Mouse (Mus musculus) heart, embryonic 14.5 days (tissue): ENCODE results near the gene Itpkc. TPM values are rescaled to one million over a fixed set of nuclear protein-coding genes. Genes with fewer than 3 reads are reported as not detected.

Experiments used
- ATAC-seq: fragments of 200-750 bp; cut with Nextera tagmentation; 2 replicates; pipeline ENCODE4 v1.8.0; 2017; ENCODE audit warnings: low read depth, moderate TSS enrichment; ENCODE audit not compliant: insufficient number of reproducible peaks, insufficient read depth, low FRiP score
- H3K27ac ChIP-seq, 2 experiments: fragments of 200-500 bp in 1 of 2; fragments of 300-500 bp in 1 of 2; sonication (generic) in 1 of 2; replicated peaks in 1 of 2; 2 replicates each; pipeline ENCODE4 v1.5.1; 2012 to 2014; ENCODE audit warnings: low read depth in 2 of 2, low read length in 2 of 2, control low read depth in 1 of 2, mild to moderate bottlenecking in 1 of 2, mixed read lengths in 1 of 2; ENCODE audit not compliant: control insufficient read depth in 1 of 2, insufficient read depth in 1 of 2
- H3K27me3 ChIP-seq: fragments of 300-500 bp; sonication (generic); 2 replicates; pipeline ENCODE4 v1.6.1; 2014; ENCODE audit warnings: mild to moderate bottlenecking, low read length, control low read depth; ENCODE audit not compliant: control insufficient read depth, insufficient read depth
- H3K36me3 ChIP-seq: fragments of 300-500 bp; sonication (generic); 2 replicates; pipeline ENCODE4 v1.6.1; 2014; ENCODE audit warnings: mild to moderate bottlenecking, control low read depth, low read length, mixed read lengths; ENCODE audit not compliant: control insufficient read depth, insufficient read depth
- H3K4me1 ChIP-seq, 2 experiments: fragments of 200-500 bp in 1 of 2; fragments of 300-500 bp in 1 of 2; sonication (generic) in 1 of 2; 2 replicates each; pipeline ENCODE4 v1.6.1; 2012 to 2014; ENCODE audit warnings: low read length in 2 of 2, control low read depth in 1 of 2, mixed read lengths in 1 of 2; ENCODE audit not compliant: control insufficient read depth in 2 of 2, insufficient read depth in 2 of 2
- H3K4me2 ChIP-seq: fragments of 300-500 bp; sonication (generic); 2 replicates; pipeline ENCODE4 v1.6.1; 2014; ENCODE audit warnings: mild to moderate bottlenecking, low read length
- H3K4me3 ChIP-seq, 2 experiments: fragments of 200-500 bp in 1 of 2; fragments of 300-500 bp in 1 of 2; sonication (generic) in 1 of 2; 2 replicates each; pipeline ENCODE4 v1.5.1; 2012 to 2014; ENCODE audit warnings: low read length in 2 of 2, mild to moderate bottlenecking in 2 of 2, control low read depth in 1 of 2, low read depth in 1 of 2, moderate library complexity in 1 of 2; ENCODE audit not compliant: control insufficient read depth in 1 of 2, insufficient read depth in 1 of 2
- H3K9ac ChIP-seq: fragments of 300-500 bp; sonication (generic); 2 replicates; pipeline ENCODE4 v1.6.1; 2014; ENCODE audit warnings: mild to moderate bottlenecking, low read length
- H3K9me3 ChIP-seq: fragments of 300-500 bp; sonication (generic); 2 replicates; pipeline ENCODE4 v1.6.1; 2016; ENCODE audit warnings: low read length, control low read depth; ENCODE audit not compliant: control insufficient read depth
- WGBS: fragments of 180-500 bp; shearing (Covaris S2); extraction: QIAGEN DNeasy Blood & Tissue Kit; methylation state at CpG from one replicate; pipeline ENCODE4 v1.1.7; 2014; 5-methylcytosine and 5-hydroxymethylcytosine counted together
- polyA plus RNA-seq: library from polyadenylated mRNA; unstranded; fragments of >200 nt; fragmentation: Nextera tagmentation; extraction: Ambion mirVana; gene quantifications from 2 replicates; pipeline ENCODE4 v1.2.1, GENCODE M21; 2014

The Itpkc gene
- polyA plus RNA-seq, 1 experiment from 2014 or later, result 3.8 TPM

DNA sequence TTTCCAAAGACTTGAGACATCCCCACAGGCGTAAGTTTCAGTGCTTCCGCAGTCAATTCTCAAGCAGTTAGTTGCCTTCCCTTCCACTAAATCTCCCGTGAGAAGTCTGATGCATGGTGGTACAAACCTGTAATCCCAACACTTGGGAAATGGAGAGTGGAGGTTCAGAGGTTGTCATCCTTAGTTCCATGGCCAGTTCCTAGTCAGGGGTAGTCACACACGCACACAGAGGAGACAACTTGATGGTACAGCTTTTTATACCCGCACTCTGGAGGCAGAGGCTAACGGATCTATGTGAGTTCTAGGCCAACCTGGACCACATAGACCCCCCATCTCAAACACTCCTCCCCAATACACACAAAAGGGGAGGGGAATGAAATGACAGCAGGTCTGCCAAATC is 404 bp upstream of the Itpkc start:
- Histone ChIP-seq H3K27ac (peak overlapping the region; percentile 61 to 82), H3K27me3 (no peaks in the 10 kb centered on the region), H3K4me1 (peaks cover 28 to 43% of the 10 kb centered on the region in 2 experiments), H3K9me3 (no peaks in the 10 kb centered on the region), H3K9ac (peak overlapping the region; percentile 83), H3K4me2 (peak overlapping the region; percentile 86), H3K4me3 (peak overlapping the region; percentile 75 to 84), H3K36me3 (no peaks in the 10 kb centered on the region)
- 14% methylated on average over 6 of the region's 6 CpGs for WGBS
- ATAC-seq, result no peak

DNA sequence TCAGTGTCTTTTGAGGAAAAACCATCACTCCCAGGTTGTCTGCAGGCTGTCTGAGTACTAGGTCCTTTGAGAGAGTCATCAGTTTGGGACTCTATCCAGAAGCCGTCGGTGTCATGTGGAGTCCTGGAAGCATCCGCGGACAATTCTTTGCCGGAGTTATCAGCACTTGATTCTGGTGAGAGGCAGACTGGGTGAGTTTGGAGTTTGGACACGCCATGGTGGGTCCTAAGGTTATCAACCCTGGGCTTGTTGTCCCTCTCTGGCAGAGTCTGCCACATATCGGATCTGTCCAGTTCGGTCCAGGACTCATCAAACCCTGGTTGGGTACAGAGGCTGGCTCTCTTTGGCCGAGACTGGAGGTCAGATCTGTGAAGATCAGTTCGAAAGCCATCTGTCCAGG is 785 bp downstream of the Itpkc start:
- Histone ChIP-seq H3K27me3 (no peaks in the 10 kb centered on the region), H3K4me1 (peaks cover 22 to 37% of the 10 kb centered on the region in 2 experiments), H3K4me2 (peak overlapping the region; percentile 86), H3K9me3 (no peaks in the 10 kb centered on the region), H3K27ac (peak overlapping the region; percentile 62 to 82; a peak in 3 of 4 replicates), H3K9ac (peak overlapping the region; percentile 83), H3K36me3 (no peaks in the 10 kb centered on the region), H3K4me3 (peak overlapping the region; percentile 75 to 84)
- 0% methylated on average over 10 of the region's 10 CpGs for WGBS
- no peak for ATAC-seq

DNA sequence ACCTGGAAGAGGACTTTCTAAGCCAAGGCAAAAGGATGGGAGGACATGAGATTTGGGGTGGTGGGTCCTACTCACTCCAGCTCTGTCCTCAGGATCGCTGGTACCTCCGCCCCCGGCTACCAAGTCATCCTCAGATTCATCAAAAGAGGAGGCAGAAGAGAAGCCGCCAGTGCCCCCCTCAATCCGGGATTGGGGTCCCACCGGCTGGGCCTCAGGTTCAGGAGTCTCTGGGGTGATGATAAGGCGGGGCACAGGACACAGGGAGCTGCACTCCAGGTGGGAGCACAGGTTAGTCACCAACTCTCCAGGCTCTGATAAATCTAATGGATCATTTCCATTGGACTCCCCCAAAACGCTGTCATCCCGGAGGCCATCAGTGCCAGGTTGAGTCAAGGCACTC is 1.2 kb downstream of the Itpkc start:
- H3K36me3 ChIP-seq, result no peaks in the 10 kb centered on the region
- H3K27me3 ChIP-seq, result no peaks in the 10 kb centered on the region
- H3K9ac ChIP-seq, result peak overlapping the region; percentile 83
- no peaks in the 10 kb centered on the region for H3K9me3 ChIP-seq
- H3K4me3 ChIP-seq, result peak overlapping the region; percentile 75 to 84
- no peak overlapping the region for H3K27ac ChIP-seq
- peak overlapping the region; percentile 86 for H3K4me2 ChIP-seq
- 23% methylated on average over 9 of the region's 9 CpGs for WGBS
- ATAC-seq, result no peak
- H3K4me1 ChIP-seq, result peaks cover 22 to 37% of the 10 kb centered on the region in 2 experiments

DNA sequence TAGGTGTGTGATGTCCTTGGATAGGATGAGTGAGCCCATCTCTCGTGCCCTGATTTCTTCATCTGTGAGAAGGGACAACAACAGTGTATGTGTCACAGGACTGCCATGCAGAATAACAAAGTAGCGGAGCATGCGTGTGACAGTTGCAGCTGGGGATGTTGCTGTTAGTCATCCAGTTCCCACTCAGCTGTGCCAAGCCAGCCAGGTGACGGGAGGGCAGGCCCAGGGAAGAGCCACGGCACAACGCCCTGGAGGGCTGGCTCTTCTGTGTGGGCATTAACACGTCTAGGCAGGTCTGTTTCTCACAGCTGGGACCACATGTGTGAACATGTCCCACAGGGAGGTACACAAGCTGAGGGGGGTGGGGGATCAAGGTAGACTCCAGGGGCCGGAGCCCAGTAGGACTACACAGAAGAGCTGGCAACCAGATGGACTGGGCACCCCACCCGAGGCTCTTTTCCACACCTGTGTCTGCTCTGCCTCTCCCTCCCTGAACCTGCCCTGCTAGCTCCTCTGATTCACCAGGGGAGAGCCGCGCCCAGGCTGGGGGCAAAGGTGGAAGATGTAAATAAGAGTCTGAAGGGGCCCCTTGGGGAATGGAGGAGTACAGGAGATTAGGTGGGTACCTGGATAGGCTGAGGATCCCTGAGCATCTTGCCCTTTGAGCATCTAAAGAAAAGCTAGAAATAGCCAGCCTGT is 3.4 kb downstream of the Itpkc start:
- H3K9me3 ChIP-seq, result no peaks in the 10 kb centered on the region
- 80% methylated on average over 11 of the region's 11 CpGs for WGBS
- peak overlapping the region; percentile 46; the same call in 1 of the 2 replicates for H3K9ac ChIP-seq
- H3K4me3 ChIP-seq, result no peak overlapping the region
- H3K4me1 ChIP-seq, result peaks cover 22 to 37% of the 10 kb centered on the region in 2 experiments
- no peak for ATAC-seq
- no peaks in the 10 kb centered on the region for H3K27me3 ChIP-seq
- no peak overlapping the region for H3K4me2 ChIP-seq
- no peak overlapping the region for H3K27ac ChIP-seq
- peaks cover 4% of the 10 kb centered on the region; the same call in 1 of the 2 replicates for H3K36me3 ChIP-seq

DNA sequence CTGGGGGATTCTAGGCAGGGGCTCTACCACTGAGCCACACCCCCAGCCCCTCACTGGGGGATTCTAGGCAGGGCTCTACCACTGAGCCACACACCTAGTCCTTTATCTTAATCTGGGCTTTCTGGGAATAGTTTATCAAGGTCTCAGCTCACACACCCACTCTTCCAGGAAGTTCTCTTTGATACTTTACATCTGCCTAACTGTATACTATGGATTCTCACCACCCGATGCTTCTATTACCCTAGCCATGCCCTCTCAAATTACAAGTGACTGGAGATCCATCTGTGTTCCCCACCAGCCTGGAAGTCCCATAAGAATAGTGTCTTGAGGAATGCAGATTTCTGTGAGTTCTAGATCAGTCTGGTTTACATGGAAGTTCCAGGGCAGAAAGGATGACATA is 5.9 kb downstream of the Itpkc start:
- 79% methylated on average over 1 of the region's 1 CpGs for WGBS

DNA sequence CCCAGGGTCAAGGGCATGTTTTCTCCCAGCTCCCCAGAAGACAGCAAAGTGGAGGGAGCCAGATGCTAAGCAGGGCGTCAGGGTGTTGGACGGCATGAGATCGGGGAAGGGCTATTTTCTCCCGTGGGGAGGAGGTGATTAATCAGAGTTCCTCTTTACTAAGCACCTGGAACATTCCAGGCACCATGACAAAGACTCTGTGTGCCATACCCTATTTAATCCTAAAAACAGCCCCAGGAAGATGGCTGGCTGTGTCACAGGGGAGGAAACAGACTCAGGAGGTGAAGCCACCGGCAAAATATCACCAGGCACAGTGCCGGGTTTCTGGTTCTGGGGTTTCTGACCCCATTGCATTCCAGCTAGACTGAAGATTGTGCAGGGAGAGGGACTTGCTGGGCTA is 6.5 kb downstream of the Itpkc start:
- H3K9ac ChIP-seq, result no peak overlapping the region
- no peak for ATAC-seq

More for the DNA sequence above, 5.9 kb downstream of the Itpkc start:
- H3K36me3 ChIP-seq, result peaks cover 18% of the 10 kb centered on the region
- no peak overlapping the region for H3K4me2 ChIP-seq
- H3K9me3 ChIP-seq, result no peaks in the 10 kb centered on the region
- H3K27me3 ChIP-seq, result no peaks in the 10 kb centered on the region
- no peak overlapping the region for H3K4me3 ChIP-seq
- H3K9ac ChIP-seq, result no peak overlapping the region
- H3K4me1 ChIP-seq, result peaks cover 15 to 35% of the 10 kb centered on the region in 2 experiments
- ATAC-seq, result no peak
- H3K27ac ChIP-seq, result no peak overlapping the region

DNA sequence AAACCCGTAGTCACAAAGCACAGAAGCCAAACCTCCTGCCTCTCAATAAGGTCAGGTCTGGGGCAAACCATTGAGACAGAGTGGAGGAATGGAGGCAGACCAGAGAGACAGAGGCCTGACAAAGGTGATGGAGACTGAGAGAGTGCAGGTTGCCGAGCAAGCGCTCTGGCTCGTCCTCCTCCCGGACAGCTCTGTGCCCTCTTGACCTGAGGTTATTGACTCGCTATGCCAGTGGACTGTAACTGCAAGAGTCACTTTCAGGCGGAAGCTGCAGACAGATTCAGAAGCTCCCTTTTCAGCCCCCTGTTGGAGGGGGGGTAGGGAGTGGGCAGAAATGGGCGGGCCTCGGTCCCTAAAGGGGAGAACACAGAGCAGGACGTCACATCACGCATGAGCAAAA is 8.5 kb downstream of the Itpkc start:
- H3K4me3 ChIP-seq, result no peak overlapping the region
- peaks cover 39% of the 10 kb centered on the region for H3K36me3 ChIP-seq
- no peaks in the 10 kb centered on the region for H3K27me3 ChIP-seq
- no peak overlapping the region for H3K9ac ChIP-seq
- H3K4me2 ChIP-seq, result no peak overlapping the region
- H3K4me1 ChIP-seq, result peaks cover 0 to 9% of the 10 kb centered on the region in 2 experiments; a peak in 2 of 4 replicates
- 88% methylated on average over 11 of the region's 11 CpGs for WGBS
- no peak overlapping the region for H3K27ac ChIP-seq
- no peaks in the 10 kb centered on the region for H3K9me3 ChIP-seq
- no peak for ATAC-seq

More for the DNA sequence above, 6.5 kb downstream of the Itpkc start:
- H3K4me3 ChIP-seq, result no peak overlapping the region
- H3K27ac ChIP-seq, result no peak overlapping the region
- peaks cover 9 to 29% of the 10 kb centered on the region in 2 experiments for H3K4me1 ChIP-seq
- H3K9me3 ChIP-seq, result no peaks in the 10 kb centered on the region
- WGBS, result 65% methylated on average over 6 of the region's 6 CpGs
- no peak overlapping the region for H3K4me2 ChIP-seq
- peaks cover 19% of the 10 kb centered on the region for H3K36me3 ChIP-seq
- H3K27me3 ChIP-seq, result no peaks in the 10 kb centered on the region

DNA sequence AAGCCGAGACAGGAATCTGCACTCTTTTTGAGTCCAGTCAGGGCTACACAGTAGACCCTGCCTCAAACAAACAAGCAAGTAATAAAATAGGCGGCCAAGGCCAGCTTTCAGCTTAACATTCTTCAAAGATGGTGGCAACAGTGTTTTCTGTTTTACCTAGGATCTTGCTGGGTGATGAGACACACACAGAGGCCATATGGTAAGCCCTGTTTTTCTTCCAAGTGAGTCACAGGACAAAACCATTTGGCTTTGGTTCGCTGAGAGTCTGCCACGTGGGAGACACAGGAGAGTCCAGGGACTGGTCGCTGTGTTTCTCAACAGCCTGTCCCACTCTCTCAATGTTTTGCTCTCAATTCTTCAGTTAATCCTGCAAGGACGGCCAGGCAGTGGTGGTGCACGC is 9.9 kb downstream of the Itpkc start:
- peaks cover 49% of the 10 kb centered on the region for H3K36me3 ChIP-seq
- no peak for ATAC-seq
- H3K4me1 ChIP-seq, result no peaks in the 10 kb centered on the region
- H3K27me3 ChIP-seq, result no peaks in the 10 kb centered on the region
- no peaks in the 10 kb centered on the region for H3K9me3 ChIP-seq
- 84% methylated on average over 7 of the region's 7 CpGs for WGBS
- H3K9ac ChIP-seq, result no peak overlapping the region
- H3K27ac ChIP-seq, result no peak overlapping the region
- no peak overlapping the region for H3K4me2 ChIP-seq
- H3K4me3 ChIP-seq, result no peak overlapping the region
